Mouse (Mus musculus) embryo, embryonic 11.5 days (tissue): ENCODE data around the gene Gfi1.

ENCODE experiments used
- DNase-seq: peaks from one replicate; pipeline ENCODE4 v3.0.0-alpha.2; 2012; ENCODE audit warnings: low read depth, low spot score

Gfi1 gene

DNA sequence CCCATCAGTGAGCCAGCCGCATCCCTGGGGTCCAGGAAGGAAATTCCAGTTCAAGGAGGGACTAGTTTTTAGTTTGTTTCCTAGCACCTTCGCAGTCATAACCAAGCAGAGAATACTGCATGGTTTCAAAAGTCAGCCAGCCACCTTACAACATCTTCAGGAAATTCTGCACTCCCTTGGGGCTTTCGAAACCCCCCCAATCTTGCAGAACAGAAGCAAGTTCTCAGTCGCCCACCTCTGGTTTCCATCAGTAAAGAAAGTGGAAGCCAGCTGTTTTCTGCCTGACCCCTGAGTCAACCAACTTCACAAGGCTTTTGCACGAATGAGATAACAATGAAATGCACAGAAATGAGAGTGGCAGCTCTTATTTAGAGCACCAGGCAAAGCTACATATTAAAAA is 47.4 kb downstream of the Gfi1 start:
- no peak for DNase-seq
